Mouse (Mus musculus): ENCODE data around the gene Pold4. TPM values are rescaled to one million over a fixed set of nuclear protein-coding genes. Genes with fewer than 3 reads are reported as not detected.

The Pold4 gene
- polyA plus RNA-seq, 1 experiment from 2014 or later, result 17.1 TPM

- no peak overlapping the region for H3K9ac ChIP-seq
- no peaks in the 10 kb centered on the region for H3K9me3 ChIP-seq (replicated peaks)
- no peaks in the 10 kb centered on the region for H3K36me3 ChIP-seq
- no peak overlapping the region for H3K4me3 ChIP-seq
- H3K4me1 ChIP-seq (replicated peaks), result peaks cover 11% of the 10 kb centered on the region
- no peak for ATAC-seq (replicated peaks; ENCODE audit: insufficient number of reproducible peaks, insufficient read depth, low FRiP score, low read depth)
- WGBS, result 58% methylated on average over 8 of the region's 8 CpGs
- no peak overlapping the region for H3K4me2 ChIP-seq
- no peak overlapping the region for H3K27ac ChIP-seq
- no peaks in the 10 kb centered on the region for H3K27me3 ChIP-seq
Measured at GRCm38 (mm10) chr19:4261038-4261698, 29.5 kb downstream of the Pold4 start.

- Histone ChIP-seq H3K9ac (no peak overlapping the region), H3K4me2 (no peak overlapping the region)
- WGBS, result 67% methylated on average over 6 of the region's 6 CpGs
Measured at GRCm38 (mm10) chr19:4262756-4263155, 31.1 kb downstream of the Pold4 start.

GRCm38 (mm10) chr19:4263702-4264101 is 32.0 kb downstream of the Pold4 start:
- ATAC-seq (replicated peaks; ENCODE audit: insufficient number of reproducible peaks, insufficient read depth, low FRiP score, low read depth), result no peak
- no peak overlapping the region for H3K27ac ChIP-seq
- 63% methylated on average over 14 of the region's 14 CpGs for WGBS
- no peak overlapping the region for H3K9ac ChIP-seq
- H3K9me3 ChIP-seq (replicated peaks), result no peaks in the 10 kb centered on the region
- H3K4me1 ChIP-seq (replicated peaks), result peaks cover 8% of the 10 kb centered on the region; the same call in 1 of the 2 replicates
- H3K4me2 ChIP-seq, result no peak overlapping the region
- peaks cover 9% of the 10 kb centered on the region for H3K27me3 ChIP-seq
- H3K4me3 ChIP-seq, result no peak overlapping the region
- H3K36me3 ChIP-seq, result no peaks in the 10 kb centered on the region

More at GRCm38 (mm10) chr19:4262756-4263155, 31.1 kb downstream of the Pold4 start:
- Histone ChIP-seq H3K9me3 (replicated peaks) (no peaks in the 10 kb centered on the region), H3K4me3 (no peak overlapping the region), H3K27me3 (0 out of 2 replicates have a peak, but pooled peaks cover under 1% of the 10 kb centered on the region), H3K36me3 (no peaks in the 10 kb centered on the region), H3K4me1 (replicated peaks) (peaks cover 7% of the 10 kb centered on the region), H3K27ac (no peak overlapping the region)
- ATAC-seq (replicated peaks; ENCODE audit: insufficient number of reproducible peaks, insufficient read depth, low FRiP score, low read depth), result no peak

GRCm38 (mm10) chr19:4264171-4264780 is 32.6 kb downstream of the Pold4 start:
- 93% methylated on average over 6 of the region's 6 CpGs for WGBS
- no peak overlapping the region for H3K9ac ChIP-seq
- H3K27me3 ChIP-seq, result peaks cover 9% of the 10 kb centered on the region
- H3K4me2 ChIP-seq, result no peak overlapping the region
- ATAC-seq (replicated peaks; ENCODE audit: insufficient number of reproducible peaks, insufficient read depth, low FRiP score, low read depth), result no peak
- H3K36me3 ChIP-seq, result no peaks in the 10 kb centered on the region
- H3K9me3 ChIP-seq (replicated peaks), result no peaks in the 10 kb centered on the region
- no peak overlapping the region for H3K4me3 ChIP-seq
- peaks cover 14% of the 10 kb centered on the region for H3K4me1 ChIP-seq (replicated peaks)
- H3K27ac ChIP-seq, result no peak overlapping the region

GRCm38 (mm10) chr19:4265956-4266355 is 34.3 kb downstream of the Pold4 start:
- no peak overlapping the region for H3K9ac ChIP-seq
- H3K4me2 ChIP-seq, result no peak overlapping the region
- H3K27me3 ChIP-seq, result peaks cover 13% of the 10 kb centered on the region
- H3K4me1 ChIP-seq (replicated peaks), result peaks cover 14% of the 10 kb centered on the region
- H3K36me3 ChIP-seq, result no peaks in the 10 kb centered on the region
- no peak overlapping the region for H3K4me3 ChIP-seq
- no peak for ATAC-seq (replicated peaks; ENCODE audit: insufficient number of reproducible peaks, insufficient read depth, low FRiP score, low read depth)
- WGBS, result 70% methylated on average over 4 of the region's 4 CpGs
- no peak overlapping the region for H3K27ac ChIP-seq
- no peaks in the 10 kb centered on the region for H3K9me3 ChIP-seq (replicated peaks)

- ATAC-seq (replicated peaks; ENCODE audit: insufficient number of reproducible peaks, insufficient read depth, low FRiP score, low read depth), result peak; percentile 77
- 6% methylated on average over 46 of the region's 46 CpGs for WGBS
- peak within 1 kb of the TSS; percentile 83 for H3K4me2 ChIP-seq
- H3K9ac ChIP-seq, result peak within 1 kb of the TSS; percentile 60
- no peaks in the 10 kb centered on the region for H3K9me3 ChIP-seq (replicated peaks)
- H3K36me3 ChIP-seq, result no peaks in the 10 kb centered on the region
- peak within 1 kb of the TSS; percentile 61 for H3K4me3 ChIP-seq
- H3K4me1 ChIP-seq (replicated peaks), result peaks cover 14% of the 10 kb centered on the region
- H3K27ac ChIP-seq, result no peak within 1 kb of the TSS; the same call in 1 of the 2 replicates
- H3K27me3 ChIP-seq, result peaks cover 13% of the 10 kb centered on the region
Measured at GRCm38 (mm10) chr19:4268566-4269361, 37.1 kb downstream of the Pold4 start, which contains the start of gene Ssh3. Gene Ssh3 (minus strand): TSS chr19:4269180.

GRCm38 (mm10) chr19:4270187-4270586 is 38.5 kb downstream of the Pold4 start:
- Histone ChIP-seq H3K4me1 (replicated peaks) (peaks cover 14% of the 10 kb centered on the region), H3K9me3 (replicated peaks) (no peaks in the 10 kb centered on the region), H3K4me3 (no peak overlapping the region), H3K4me2 (no peak overlapping the region), H3K27ac (no peak overlapping the region), H3K9ac (no peak overlapping the region), H3K27me3 (peaks cover 13% of the 10 kb centered on the region), H3K36me3 (no peaks in the 10 kb centered on the region)
- 68% methylated on average over 6 of the region's 6 CpGs for WGBS
- no peak for ATAC-seq (replicated peaks; ENCODE audit: insufficient number of reproducible peaks, insufficient read depth, low FRiP score, low read depth)

- no peak overlapping the region for H3K4me2 ChIP-seq
- ATAC-seq (replicated peaks; ENCODE audit: insufficient number of reproducible peaks, insufficient read depth, low FRiP score, low read depth), result no peak
- no peaks in the 10 kb centered on the region for H3K36me3 ChIP-seq
- no peak overlapping the region for H3K9ac ChIP-seq
- WGBS, result 93% methylated on average over 11 of the region's 11 CpGs
- H3K4me3 ChIP-seq, result no peak overlapping the region
- peaks cover 13% of the 10 kb centered on the region for H3K27me3 ChIP-seq
- no peaks in the 10 kb centered on the region for H3K9me3 ChIP-seq (replicated peaks)
- peaks cover 14% of the 10 kb centered on the region for H3K4me1 ChIP-seq (replicated peaks)
- H3K27ac ChIP-seq, result no peak overlapping the region
Measured at GRCm38 (mm10) chr19:4270972-4271371, 39.3 kb downstream of the Pold4 start.

- Histone ChIP-seq H3K9me3 (replicated peaks) (no peaks in the 10 kb centered on the region), H3K27ac (no peak overlapping the region), H3K4me3 (no peak overlapping the region), H3K4me1 (replicated peaks) (peaks cover 10% of the 10 kb centered on the region), H3K4me2 (no peak overlapping the region), H3K36me3 (0 out of 2 replicates have a peak, but pooled peaks cover 3% of the 10 kb centered on the region), H3K9ac (no peak overlapping the region), H3K27me3 (0 out of 2 replicates have a peak, but pooled peaks cover 5% of the 10 kb centered on the region)
- 96% methylated on average over 1 of the region's 1 CpGs for WGBS
- ATAC-seq (replicated peaks; ENCODE audit: insufficient number of reproducible peaks, insufficient read depth, low FRiP score, low read depth), result no peak
Measured at GRCm38 (mm10) chr19:4279487-4279886, 47.8 kb downstream of the Pold4 start.

GRCm38 (mm10) chr19:4280425-4280824 is 48.7 kb downstream of the Pold4 start:
- WGBS, result 93% methylated on average over 9 of the region's 9 CpGs
- peaks cover 5% of the 10 kb centered on the region; the same call in 1 of the 2 replicates for H3K36me3 ChIP-seq
- ATAC-seq (replicated peaks; ENCODE audit: insufficient number of reproducible peaks, insufficient read depth, low FRiP score, low read depth), result no peak
- H3K27ac ChIP-seq, result no peak overlapping the region
- no peak overlapping the region for H3K9ac ChIP-seq
- H3K4me2 ChIP-seq, result no peak overlapping the region
- 0 out of 2 replicates have a peak, but pooled peaks cover 5% of the 10 kb centered on the region for H3K27me3 ChIP-seq
- H3K9me3 ChIP-seq (replicated peaks), result no peaks in the 10 kb centered on the region
- H3K4me3 ChIP-seq, result no peak overlapping the region
- H3K4me1 ChIP-seq (replicated peaks), result peaks cover 10% of the 10 kb centered on the region

GRCm38 (mm10) chr19:4282898-4283553 is 51.3 kb downstream of the Pold4 start, which contains the start of gene Ankrd13d:
Gene Ankrd13d (minus strand): TSS chr19:4283137.
- H3K4me3 ChIP-seq, result peak within 1 kb of the TSS; percentile 66
- H3K27me3 ChIP-seq, result 0 out of 2 replicates have a peak, but pooled peaks cover 5% of the 10 kb centered on the region
- under 1% methylated on average over 50 of the region's 50 CpGs for WGBS
- H3K4me1 ChIP-seq (replicated peaks), result peaks cover 10% of the 10 kb centered on the region
- H3K27ac ChIP-seq, result no peak within 1 kb of the TSS
- H3K4me2 ChIP-seq, result peak within 1 kb of the TSS; percentile 85
- peaks cover 31% of the 10 kb centered on the region for H3K36me3 ChIP-seq
- no peaks in the 10 kb centered on the region for H3K9me3 ChIP-seq (replicated peaks)
- peak within 1 kb of the TSS; percentile 56 for H3K9ac ChIP-seq
- ATAC-seq (replicated peaks; ENCODE audit: insufficient number of reproducible peaks, insufficient read depth, low FRiP score, low read depth), result peak; percentile 93

Data from heart, embryonic 15.5 days (tissue).